Mouse (Mus musculus) adrenal gland, adult (tissue): ENCODE data around the gene Abca6.
A peak's percentile ranks its signal among the peaks of the same experiment; 100 is the strongest.

ENCODE experiments used
- DNase-seq, 2 experiments: peaks; one replicate each; pipeline ENCODE4 v3.0.0; 2022 to 2023; ENCODE audit warnings: low spot score in 1 of 2; ENCODE audit not compliant: inconsistent age in 2 of 2

Abca6 gene

DNA sequence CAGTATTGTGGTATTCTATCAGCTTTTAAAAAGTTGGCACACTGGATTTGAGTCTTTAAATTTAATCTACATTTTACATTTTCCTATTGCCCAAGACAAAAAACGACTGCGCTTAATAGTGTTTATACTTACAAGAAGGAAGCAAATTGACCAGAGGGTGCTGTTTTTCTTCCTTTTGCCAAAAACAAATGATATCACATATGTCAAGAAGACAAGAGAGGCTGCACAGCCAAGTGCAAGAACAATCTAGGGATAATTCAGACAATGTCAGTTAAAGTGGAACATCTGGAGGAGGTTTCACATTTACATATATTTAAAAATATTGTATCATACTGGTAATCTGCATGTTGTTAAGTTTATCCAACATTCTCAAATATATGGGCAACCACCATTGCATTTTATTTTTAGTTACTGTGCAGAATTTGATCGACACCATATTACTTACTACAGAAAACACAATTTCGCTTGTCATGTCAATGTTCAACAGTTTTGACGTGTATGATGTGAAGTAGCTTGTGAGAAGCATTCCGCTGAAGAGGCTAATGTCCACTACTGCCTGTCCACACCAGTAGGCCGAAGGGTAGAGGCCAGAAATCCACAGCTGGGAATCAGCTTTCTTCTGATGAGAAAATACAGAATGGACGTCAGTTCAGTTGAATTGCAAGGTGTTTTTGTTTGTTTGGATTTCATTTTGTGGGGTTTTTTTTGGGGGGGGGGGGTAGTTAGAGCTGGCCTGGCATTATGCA is 54.8 kb downstream of the Abca6 start:
- DNase-seq, result no peak

DNA sequence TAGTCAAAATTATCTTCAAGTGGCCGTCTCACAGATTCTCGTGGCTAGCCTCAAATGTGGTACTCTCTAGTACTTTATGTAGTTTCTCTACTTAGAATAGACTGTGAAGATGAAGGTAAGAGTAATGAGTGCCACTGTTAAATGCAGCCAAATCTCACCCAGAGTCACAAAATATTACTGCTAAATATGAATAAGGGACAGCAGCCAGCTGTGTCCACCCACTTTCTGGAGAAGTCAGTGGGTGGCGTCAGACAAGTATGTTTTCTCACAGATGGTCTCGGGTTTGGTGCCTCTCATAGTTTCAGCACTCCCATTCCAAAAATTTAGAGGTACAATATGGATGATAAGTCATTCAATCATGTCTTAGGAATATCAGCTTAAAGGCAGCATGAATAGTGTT is 56.3 kb downstream of the Abca6 start:
- DNase-seq, result no peak

DNA sequence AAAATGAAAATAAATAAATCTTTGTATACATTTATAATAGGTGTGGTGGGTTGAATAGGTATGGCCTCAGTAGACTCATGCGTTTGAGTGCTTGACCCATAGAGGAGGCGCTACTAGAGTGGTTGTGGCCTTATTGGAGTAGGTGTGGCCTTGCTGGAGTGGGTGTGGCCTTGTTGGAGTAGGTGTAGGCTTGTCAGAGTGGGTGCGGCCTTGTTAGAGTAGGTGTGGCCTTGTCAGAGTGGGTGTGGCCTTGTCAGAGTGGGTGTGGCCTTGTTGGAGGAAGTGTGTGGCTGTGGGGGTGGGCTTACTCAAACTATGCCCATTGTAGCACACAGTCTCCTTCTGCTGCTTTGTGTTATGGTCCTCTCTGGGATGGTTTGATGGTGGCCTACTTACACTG is 80.4 kb downstream of the Abca6 start:
- no peak for DNase-seq

DNA sequence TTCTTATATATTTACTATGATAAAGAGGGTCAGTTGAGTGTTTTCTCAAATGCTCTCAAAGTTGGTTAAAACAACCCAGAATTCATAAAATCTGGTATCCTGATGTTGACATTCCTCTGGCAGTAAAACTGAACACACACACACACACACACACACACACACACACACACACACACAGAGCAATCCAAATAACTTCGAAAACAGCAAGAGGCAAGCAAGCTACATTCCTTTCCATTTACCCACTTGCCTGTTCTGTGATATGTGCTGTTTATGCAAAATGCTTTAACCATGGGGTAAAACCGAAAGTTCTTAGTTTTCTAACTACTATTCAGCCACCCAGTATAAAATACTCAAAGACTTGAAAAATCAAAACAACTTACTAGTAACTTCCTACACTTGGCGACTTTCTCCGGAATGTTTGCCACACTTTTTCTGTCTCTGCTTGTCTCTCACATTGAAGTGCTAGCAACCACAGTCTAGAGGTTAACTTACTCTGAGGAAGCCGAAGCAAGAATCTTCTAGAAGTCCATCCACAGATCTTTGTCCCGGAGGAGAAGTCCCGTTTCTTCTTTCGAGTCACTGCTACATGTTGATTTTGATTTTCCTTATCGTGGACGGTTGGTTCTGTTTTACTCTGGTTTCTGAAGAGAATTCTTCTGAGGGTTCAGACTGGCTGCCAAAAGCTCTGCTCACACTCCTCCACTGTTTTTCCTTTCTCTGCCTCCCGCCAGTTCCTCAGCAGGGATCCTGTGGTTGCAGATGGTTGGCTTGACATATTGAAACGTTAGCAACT is 83.9 kb downstream of the Abca6 start, which contains the start of gene Abca9:
Gene Abca9, minus strand, starts transcription at position 738 of the 793 bp plus-strand sequence.
- peak in 1 of 2 experiments; percentile 46 for DNase-seq

DNA sequence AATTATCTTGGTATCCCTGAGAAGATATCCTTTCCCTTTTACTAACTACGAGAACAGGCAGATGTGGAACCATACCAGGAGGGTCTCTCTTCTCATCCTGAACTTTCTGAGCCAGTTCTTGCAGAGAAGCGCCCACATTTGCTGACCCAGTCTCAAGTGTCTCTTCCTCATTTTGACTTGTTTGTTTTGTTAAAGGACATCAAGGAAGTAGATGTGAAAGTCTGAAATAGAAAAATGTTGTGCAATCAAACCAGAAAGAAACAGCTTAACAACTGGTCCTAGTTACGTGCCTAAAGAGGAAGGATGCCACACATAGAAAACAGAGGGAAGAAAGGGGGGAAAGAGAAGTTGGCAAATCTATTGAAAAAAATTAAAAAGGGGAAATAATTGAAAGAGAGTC is 85.8 kb downstream of the Abca6 start:
- DNase-seq, result peak in 1 of 2 experiments; percentile 25

DNA sequence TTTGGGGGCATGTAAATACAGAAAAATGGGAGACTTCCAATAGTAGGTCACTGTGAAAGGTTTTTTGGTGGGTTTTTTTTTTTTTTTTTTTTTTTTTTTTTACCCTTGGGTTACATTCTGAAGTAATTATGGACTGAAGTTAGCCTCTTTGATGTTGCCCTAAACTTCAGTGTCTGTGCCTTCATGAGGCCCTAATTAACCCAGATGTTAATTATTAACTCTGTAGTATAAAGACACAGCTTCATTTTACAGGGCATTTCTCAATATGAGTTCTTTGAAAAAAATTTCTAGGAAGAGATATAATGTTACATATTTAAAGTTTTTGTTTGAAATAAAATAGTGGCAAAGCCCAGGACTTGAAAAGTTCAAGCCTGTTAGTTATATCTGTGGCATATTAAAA is 86.2 kb downstream of the Abca6 start:
- no peak for DNase-seq

DNA sequence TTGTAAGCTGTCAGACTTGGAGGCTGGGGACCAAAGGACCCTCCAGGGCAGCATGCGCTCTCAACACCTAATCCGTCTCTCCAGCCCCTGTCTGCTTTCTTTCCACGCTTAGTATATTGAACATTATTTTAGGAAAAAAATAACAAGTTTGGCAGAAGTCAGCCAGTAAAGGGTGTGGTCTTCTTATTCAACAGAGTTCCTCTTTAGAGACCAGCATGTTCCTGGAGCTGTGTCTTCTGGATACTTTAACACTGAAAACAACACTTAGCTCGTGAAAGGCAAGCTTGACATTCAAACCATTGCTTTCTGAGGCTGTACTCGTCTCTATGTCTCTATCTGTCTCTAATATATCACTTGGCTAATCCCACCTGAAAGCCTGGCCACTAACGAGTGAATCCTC is 94.5 kb downstream of the Abca6 start:
- DNase-seq, result no peak

DNA sequence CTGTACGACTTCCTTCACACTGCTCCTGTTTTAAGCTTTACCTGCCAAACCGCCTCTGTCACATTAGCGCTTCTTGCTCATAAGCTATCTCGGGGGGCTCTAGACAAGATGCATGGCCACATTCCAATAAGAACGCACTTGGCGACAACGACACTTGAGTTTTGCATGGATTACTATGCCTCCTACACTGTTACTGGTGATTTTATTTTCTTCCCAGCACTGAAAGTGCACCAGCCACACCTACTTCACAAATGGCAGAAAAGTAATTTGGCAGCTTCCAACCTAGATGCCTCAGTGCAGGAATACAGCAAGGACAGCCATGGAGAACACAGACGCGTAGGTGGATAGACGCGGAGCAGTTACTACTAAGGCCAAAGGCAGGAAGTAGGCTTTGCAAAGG is 95.6 kb downstream of the Abca6 start:
- DNase-seq, result no peak

DNA sequence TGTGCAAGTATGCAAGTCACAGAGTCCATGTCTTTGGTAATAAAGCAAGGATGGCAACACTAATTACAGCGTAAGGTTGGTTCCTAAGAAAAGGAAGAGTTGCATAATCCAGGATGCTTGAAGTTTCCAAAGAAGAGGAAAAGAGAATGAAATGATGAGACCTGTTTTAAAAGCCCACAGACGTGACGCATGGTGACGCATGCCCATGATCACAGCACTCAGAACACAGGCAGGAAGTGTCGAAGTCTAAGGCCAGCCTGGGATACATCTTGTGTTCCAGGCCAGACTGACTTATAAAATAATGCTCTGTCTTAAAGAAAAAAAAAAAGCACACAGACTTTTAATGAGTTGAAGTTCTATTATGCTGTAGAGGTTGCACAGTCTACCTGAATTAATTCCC is 103.9 kb downstream of the Abca6 start:
- DNase-seq, result no peak

DNA sequence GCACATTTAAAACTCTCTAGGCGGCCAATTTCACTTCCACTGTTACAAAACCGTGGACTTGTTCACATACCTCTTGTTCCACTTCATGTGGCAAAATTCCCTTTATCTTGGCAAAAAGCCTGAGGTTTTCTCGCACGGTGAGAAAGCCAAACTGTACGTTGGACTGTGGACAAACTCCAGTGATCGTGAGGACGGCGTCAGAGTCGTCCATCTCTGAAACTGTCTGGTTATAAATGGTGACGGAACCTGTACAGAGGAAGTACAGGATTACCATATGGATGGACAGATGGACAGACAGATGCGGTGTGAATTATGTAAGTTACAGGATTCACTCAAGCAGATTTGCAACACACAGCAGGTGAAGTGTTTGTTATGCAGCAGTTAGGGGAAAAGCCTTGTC is 106.2 kb downstream of the Abca6 start:
- DNase-seq, result no peak

DNA sequence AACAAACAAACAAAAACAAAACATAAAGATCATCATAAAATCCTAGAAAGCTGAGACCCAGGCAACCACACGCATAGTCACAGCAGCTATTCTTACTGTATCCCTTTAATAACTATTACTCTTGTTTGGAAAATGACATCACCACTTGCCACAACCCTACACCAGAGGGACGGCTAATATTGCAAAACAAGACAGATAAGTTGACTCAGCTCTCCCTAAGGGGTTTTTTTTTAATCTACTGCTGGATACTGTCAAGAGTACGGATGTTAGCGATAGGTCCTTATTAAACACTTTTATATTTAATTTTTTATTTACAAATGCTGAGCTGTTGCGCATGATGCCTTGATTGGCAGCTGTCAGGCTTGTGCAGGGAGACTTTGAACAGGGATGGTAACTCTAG is 120.8 kb downstream of the Abca6 start:
- peak in 1 of 2 experiments; percentile 38 for DNase-seq
